Mouse (Mus musculus) Patski (cell line): Measurements from ENCODE around the gene Samd4b. TPM values are rescaled to one million over a fixed set of nuclear protein-coding genes. Genes with fewer than 3 reads are reported as not detected.

Source experiments
- ATAC-seq: fragments of 100-300 bp; one replicate; pipeline ENCODE4 v1.8.0; 2021
- CTCF ChIA-PET: fragments of 350-600 bp; sonication (Branson Sonifier 250); formaldehyde crosslinking; loops from one replicate; lab custom pipeline; 2022; ENCODE audit warnings: inconsistent platforms; lab: Charles Lee
- POLR2A ChIA-PET: fragments of 350-600 bp; sonication (Branson Sonifier 250); formaldehyde crosslinking; loops from one replicate; lab custom pipeline; 2022; ENCODE audit warnings: antibody characterized with exemption, inconsistent platforms; lab: Charles Lee
- DNase-seq: peaks from one replicate; pipeline ENCODE4 v3.0.0-alpha.2; 2011; ENCODE audit warnings: low read depth, low spot score
- H3K27me3 ChIP-seq: fragments of 371-371 bp; one replicate; pipeline ENCODE4 v1.5.1; 2021
- CTCF ChIP-seq: fragments of 100-300 bp; IDR thresholded peaks from one replicate; pipeline ENCODE4 v1.5.1; 2021
- in situ Hi-C: fragments of 300-500 bp; cut with MboI; formaldehyde crosslinking; loops from 3 replicates; pipeline ENCODE4 v1.11.1; 2018; ENCODE audit warnings: low pct_unique_long_range_greater_than_20kb, mixed read lengths
- polyA plus RNA-seq: library from polyadenylated mRNA; unstranded; gene quantifications from one replicate; pipeline ENCODE4 v1.2.3, GENCODE M21; 2021

The Samd4b gene
- polyA plus RNA-seq, 1 experiment from 2014 or later = 79.6 TPM

DNA sequence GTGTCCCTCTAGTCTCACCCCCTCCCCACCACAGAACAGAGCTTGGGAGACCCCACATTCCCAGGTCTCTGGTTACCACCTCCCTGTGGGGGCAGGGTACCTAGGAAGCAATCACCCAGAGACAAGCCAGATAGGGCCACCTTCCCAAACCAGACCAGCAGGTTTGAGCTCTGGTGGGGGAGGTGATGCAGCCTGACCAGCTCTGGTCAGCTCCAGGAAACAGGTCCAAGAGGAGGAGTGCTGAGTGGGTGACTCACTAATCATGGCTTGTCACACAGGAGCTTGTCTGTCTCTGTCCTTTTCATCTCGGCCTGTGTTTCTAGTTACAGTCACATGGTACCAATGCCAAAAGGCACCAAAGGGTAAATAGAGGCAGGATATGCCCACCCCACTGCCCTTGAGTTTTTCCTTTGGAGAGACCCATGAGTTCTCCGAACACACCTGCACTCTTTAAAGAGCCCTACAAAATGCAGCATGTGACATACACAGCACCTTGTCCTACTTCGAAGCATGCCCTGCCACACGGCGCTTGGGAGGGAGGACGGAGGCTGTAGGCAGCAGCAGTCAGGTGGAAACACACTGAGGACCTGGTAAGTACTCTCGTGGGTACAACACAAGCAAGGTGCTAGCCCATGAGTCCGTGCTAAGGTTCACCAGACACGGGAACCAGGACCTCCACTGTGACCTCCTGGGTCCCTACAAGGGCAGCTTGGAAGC, 20.0 kb downstream of the Samd4b start:
- DNase-seq = no peak
- TF ChIP-seq CTCF = no peak
- ATAC-seq = no peak
- POLR2A ChIA-PET = no interaction called here
- CTCF ChIA-PET = interaction anchor here (1.3 to 1.6 kb wide), 3 partner anchors 18 to 49 kb away, joined by 3 to 6 read pairs (median 4); no protein-coding TSS in a partner anchor
- no peaks in the 10 kb centered on the region for H3K27me3 ChIP-seq
- in situ Hi-C loops = no loop called here

DNA sequence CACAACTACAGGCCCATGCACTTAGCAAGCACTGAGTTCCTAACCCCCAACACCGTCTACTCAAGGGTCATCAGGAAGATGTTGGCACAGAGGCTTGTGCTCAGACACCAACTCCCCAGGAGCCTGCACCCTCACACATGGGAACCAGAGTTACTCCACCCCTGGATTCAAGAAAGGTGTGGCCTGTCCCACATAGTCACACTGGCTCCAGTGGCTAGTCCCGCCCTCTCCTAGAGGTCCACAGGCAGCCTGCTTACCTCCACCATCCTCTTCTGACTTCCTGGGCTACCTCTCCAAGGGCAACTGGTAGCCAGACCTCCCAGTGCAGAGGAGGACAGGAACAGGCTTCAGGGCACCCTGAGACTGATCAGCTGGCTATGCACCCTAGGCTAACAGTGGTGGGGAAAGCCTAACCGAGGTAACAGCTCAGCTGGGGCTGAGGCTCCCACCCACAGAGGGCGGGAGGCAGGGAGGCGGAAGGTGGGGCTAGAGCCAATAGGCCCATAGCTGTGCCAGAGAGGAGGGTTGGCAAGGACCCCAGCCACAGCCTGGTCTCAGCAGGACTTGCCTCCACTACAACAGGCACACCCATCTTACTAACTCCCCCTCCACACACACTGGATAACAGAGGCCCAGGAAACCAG, 21.6 kb downstream of the Samd4b start:
- TF ChIP-seq CTCF = no peak
- no peaks in the 10 kb centered on the region for H3K27me3 ChIP-seq
- ATAC-seq = no peak
- no peak for DNase-seq
- CTCF ChIA-PET = interaction anchor here (1.1 to 1.6 kb wide), 5 partner anchors 8 to 24 kb away, joined by 3 to 6 read pairs (median 3); no protein-coding TSS in a partner anchor
- POLR2A ChIA-PET = no interaction called here
- in situ Hi-C loops = no loop called here

GRCm38 (mm10) chr7:28575597-28575996, 22.3 kb downstream of the Samd4b start:
- DNase-seq (no peak), ATAC-seq (no peak)
- POLR2A ChIA-PET = interaction anchor here (1.2 kb wide), 1 partner anchor 21 kb away, joined by 3 read pairs; no protein-coding TSS in a partner anchor
- H3K27me3 ChIP-seq = no peaks in the 10 kb centered on the region
- TF ChIP-seq CTCF = no peak
- in situ Hi-C loops = no loop called here
- CTCF ChIA-PET = interaction anchor here (1.1 kb wide), 1 partner anchor 9 kb away, joined by 3 read pairs; no protein-coding TSS in a partner anchor

GRCm38 (mm10) chr7:28573236-28573635, 24.7 kb downstream of the Samd4b start:
- POLR2A ChIA-PET = no interaction called here
- in situ Hi-C loops = no loop called here
- H3K27me3 ChIP-seq = no peaks in the 10 kb centered on the region
- DNase-seq (no peak), ATAC-seq (no peak)
- no peak for TF ChIP-seq CTCF
- CTCF ChIA-PET = interaction anchor here (1.0 kb wide), 1 partner anchor 18 kb away, joined by 3 read pairs; no protein-coding TSS in a partner anchor

DNA sequence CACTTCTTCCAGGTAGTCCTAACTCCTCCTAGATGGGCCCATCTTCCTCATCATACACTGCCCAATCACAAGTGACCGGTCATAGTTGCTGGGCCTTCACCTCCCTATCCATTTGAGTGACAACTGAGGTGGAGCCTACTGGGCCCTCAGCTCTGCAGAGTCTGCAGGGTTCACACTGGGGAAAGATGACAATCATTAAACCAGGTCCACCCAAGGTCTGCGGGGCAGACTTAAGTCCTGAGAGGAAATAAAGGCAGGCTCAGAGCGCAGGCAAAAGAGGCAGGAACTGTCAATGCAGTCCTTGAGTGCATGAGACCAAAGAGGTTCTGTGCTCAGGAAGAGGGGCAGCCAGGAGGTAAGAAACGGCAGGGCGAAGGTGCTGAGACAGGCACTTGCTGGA, 25.3 kb downstream of the Samd4b start:
- ChIA-PET CTCF (interaction anchor here (3.2 kb wide), 1 partner anchor 29 kb away, joined by 17 read pairs; no protein-coding TSS in a partner anchor), POLR2A (interaction anchor here (1.2 kb wide), 1 partner anchor 24 kb away, joined by 3 read pairs; no protein-coding TSS in a partner anchor)
- in situ Hi-C loops = no loop called here
- DNase-seq = no peak
- ATAC-seq = no peak
- H3K27me3 ChIP-seq = no peaks in the 10 kb centered on the region
- no peak for TF ChIP-seq CTCF

DNA sequence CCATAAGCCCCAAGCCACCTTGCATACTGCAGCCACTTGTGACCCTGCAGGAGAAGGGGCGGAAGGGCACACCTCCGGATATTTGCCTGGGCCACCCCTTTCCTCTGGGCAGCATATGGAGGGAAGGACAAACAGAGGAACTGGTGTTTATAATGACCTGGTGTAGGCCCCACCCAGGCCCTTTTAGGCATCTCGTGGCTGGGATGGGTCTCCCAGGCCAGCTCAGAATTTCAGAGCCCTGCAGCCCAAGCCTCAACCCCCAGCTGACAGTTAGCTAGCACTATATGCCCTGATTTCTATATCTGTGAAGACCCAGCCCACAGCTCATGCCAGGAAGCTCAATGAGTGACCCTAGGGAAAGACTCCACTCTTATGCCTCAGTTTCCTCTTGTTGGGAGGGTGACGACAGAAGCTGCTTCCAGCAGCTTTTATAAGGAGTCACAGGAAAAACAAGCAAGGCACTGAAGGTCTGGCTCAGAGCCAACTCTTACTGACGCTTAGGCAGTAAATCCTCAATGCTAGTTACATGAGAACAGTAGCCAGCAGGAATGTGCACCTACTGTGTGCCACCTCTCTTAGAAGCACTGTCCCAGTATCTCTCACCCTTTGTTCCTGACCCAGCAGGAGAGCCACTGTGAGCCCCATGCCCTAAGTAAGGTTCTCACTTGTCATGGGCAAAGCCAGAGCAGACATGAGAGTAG, 26.8 kb downstream of the Samd4b start:
- DNase-seq (no peak), ATAC-seq (no peak)
- in situ Hi-C loops = no loop called here
- no peak for TF ChIP-seq CTCF
- CTCF ChIA-PET = interaction anchor here (1.0 to 3.2 kb wide), 4 partner anchors 13 to 30 kb away, joined by 4 to 17 read pairs (median 4); no protein-coding TSS in a partner anchor
- no peaks in the 10 kb centered on the region for H3K27me3 ChIP-seq
- POLR2A ChIA-PET = interaction anchor here (1.6 kb wide), 1 partner anchor 24 kb away, joined by 8 read pairs; no protein-coding TSS in a partner anchor

- ATAC-seq = no peak
- ChIA-PET POLR2A (interaction anchor here (1.6 kb wide), 1 partner anchor 25 kb away, joined by 8 read pairs; no protein-coding TSS in a partner anchor), CTCF (interaction anchor here (0.8 to 3.2 kb wide), 5 partner anchors 14 to 158 kb away, joined by 3 to 17 read pairs (median 4); no protein-coding TSS in a partner anchor)
- H3K27me3 ChIP-seq = no peaks in the 10 kb centered on the region
- TF ChIP-seq CTCF = no peak
- in situ Hi-C loops = no loop called here
- DNase-seq = no peak
Observed at GRCm38 (mm10) chr7:28570291-28570981, 27.5 kb downstream of the Samd4b start.

- ATAC-seq = no peak
- CTCF ChIA-PET = interaction anchor here (0.9 to 3.0 kb wide), 7 partner anchors 9 to 122 kb away, joined by 3 to 18 read pairs (median 4); no protein-coding TSS in a partner anchor
- no peak for TF ChIP-seq CTCF
- POLR2A ChIA-PET = interaction anchor here (1.1 kb wide), 1 partner anchor 19 kb away, joined by 3 read pairs; no protein-coding TSS in a partner anchor
- in situ Hi-C loops = loop anchor here (5.0 kb wide), 1 partner anchor 34 kb away; no protein-coding TSS in a partner anchor
- no peaks in the 10 kb centered on the region for H3K27me3 ChIP-seq
- no peak for DNase-seq
Observed at GRCm38 (mm10) chr7:28568253-28568652, 29.7 kb downstream of the Samd4b start.

DNA sequence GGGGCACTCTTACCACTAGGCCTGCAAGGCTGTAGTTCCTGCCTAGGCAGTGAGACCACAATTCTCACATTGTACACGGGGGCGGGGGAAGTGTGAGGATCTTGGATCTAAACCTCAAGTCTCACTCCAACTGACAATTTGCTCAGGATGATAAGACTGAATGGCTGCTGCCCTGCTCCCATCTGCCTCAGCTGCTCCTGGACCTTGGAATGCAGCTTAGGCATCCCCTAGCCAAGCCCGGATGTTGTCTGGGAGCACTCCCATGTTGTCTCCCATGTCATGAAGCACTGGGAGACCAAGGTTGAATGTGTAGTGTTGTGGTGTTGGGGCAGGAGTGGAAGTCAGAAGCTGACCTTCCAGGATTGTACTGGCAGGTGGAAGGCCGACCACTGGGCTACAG, 30.4 kb downstream of the Samd4b start:
- ATAC-seq = no peak
- in situ Hi-C loops = loop anchor here (5.0 kb wide), 1 partner anchor 35 kb away; no protein-coding TSS in a partner anchor
- no peak for DNase-seq
- TF ChIP-seq CTCF = no peak
- POLR2A ChIA-PET = no interaction called here
- H3K27me3 ChIP-seq = no peaks in the 10 kb centered on the region
- CTCF ChIA-PET = interaction anchor here (2.1 to 3.0 kb wide), 2 partner anchors 34 to 91 kb away, joined by 4 to 18 read pairs; no protein-coding TSS in a partner anchor
